Mouse (Mus musculus): ENCODE results near the gene Slc17a7. TPM values are rescaled to one million over a fixed set of nuclear protein-coding genes. Genes with fewer than 3 reads are reported as not detected.

Slc17a7 gene
- polyA plus RNA-seq, 1 experiment from 2014 or later = 0.74 TPM

DNA sequence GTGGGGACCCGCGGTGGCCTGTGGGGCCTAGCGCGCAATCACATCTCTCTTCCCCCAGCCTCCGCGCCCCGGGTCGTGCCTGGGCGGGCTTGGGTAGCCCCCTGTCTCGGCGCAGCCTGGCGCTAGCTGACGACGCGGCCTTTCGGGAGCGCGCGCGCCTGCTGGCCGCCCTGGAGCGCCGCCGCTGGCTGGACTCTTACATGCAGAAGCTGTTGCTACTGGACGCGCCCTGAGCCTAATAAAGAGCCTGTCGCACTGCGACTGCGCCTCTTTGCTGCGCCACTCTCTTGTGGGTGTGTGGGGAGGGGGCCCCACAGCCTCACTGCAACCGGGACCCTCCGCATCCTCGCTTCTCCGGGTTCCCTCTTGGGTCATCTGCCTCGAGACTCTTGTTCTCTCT, 17.8 kb downstream of the Slc17a7 start:
- Histone ChIP-seq H3K4me3 (ENCODE audit: low read depth, low read length) (peak overlapping the region; percentile 31), H3K4me1 (replicated peaks; ENCODE audit: control insufficient read depth, insufficient read depth, low read length) (peaks cover 9% of the 10 kb centered on the region), H3K36me3 (ENCODE audit: control insufficient read depth, insufficient read depth, low read length) (no peaks in the 10 kb centered on the region), H3K27ac (ENCODE audit: low read depth, low read length) (no peak overlapping the region), H3K27me3 (replicated peaks; ENCODE audit: control insufficient read depth, insufficient read depth, low read length) (peaks cover 98% of the 10 kb centered on the region), H3K9ac (ENCODE audit: low read depth, low read length) (no peak overlapping the region), H3K9me3 (ENCODE audit: control insufficient read depth, low read length) (no peaks in the 10 kb centered on the region), H3K4me2 (peak overlapping the region; percentile 62)
- WGBS = 4% methylated on average over 35 of the region's 35 CpGs
- DNase-seq (ENCODE audit: low spot score) (no peak), ATAC-seq (replicated peaks; ENCODE audit: low FRiP score) (no peak)

DNA sequence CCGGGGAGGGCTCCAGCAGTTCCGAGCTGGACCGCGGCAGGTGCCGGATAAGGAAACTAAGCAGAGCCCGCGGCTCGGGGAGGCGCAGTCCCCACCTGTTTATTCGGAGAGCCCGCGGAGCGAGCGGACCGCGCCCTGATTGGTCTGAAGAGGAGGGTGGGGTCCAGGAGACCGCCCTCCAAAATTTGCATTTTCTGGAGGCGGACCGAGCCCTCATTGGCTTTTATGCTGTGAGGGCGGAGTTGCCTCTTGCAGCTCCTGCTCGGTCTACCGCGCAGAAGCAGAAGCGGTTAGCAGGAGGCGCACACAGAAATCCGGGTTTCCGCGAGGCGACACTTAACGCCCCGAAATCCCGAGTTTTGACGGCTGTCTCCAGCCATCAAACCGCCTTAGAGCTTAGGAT, 18.5 kb downstream of the Slc17a7 start:
- 0 out of 2 replicates have a peak overlapping the region, but pooled peaks have one; percentile 3 for H3K9ac ChIP-seq (ENCODE audit: low read depth, low read length)
- H3K27me3 ChIP-seq (replicated peaks; ENCODE audit: control insufficient read depth, insufficient read depth, low read length) = peaks cover 98% of the 10 kb centered on the region
- no peak overlapping the region for H3K27ac ChIP-seq (ENCODE audit: low read depth, low read length)
- ATAC-seq (replicated peaks; ENCODE audit: low FRiP score) (peak; percentile 96), DNase-seq (ENCODE audit: low spot score) (peak; percentile 87)
- H3K4me3 ChIP-seq (ENCODE audit: low read depth, low read length) = peak overlapping the region; percentile 31
- no peaks in the 10 kb centered on the region for H3K36me3 ChIP-seq (ENCODE audit: control insufficient read depth, insufficient read depth, low read length)
- H3K9me3 ChIP-seq (ENCODE audit: control insufficient read depth, low read length) = no peaks in the 10 kb centered on the region
- peaks cover 9% of the 10 kb centered on the region for H3K4me1 ChIP-seq (replicated peaks; ENCODE audit: control insufficient read depth, insufficient read depth, low read length)
- H3K4me2 ChIP-seq = peak overlapping the region; percentile 62
- WGBS = under 1% methylated on average over 34 of the region's 34 CpGs

DNA sequence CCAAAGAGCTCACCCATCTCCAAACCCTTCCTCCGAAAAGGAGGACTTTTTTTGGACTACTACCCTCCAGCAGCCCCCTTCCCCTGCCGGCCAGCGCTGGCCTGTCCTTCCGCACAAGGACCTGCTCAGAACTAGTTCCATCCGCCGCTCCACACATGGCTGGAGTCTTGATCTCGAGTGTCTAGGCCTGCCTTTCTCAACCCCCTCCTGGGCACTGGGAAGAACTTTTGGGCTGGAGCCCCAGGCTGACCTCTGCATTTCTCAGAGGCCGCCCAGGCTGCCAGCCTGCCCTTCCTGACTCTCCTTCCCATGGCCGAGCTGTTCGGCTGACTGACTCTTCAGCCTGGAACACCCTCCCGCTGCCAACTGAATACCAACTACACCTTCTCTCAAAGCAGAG, 18.9 kb downstream of the Slc17a7 start:
- Histone ChIP-seq H3K36me3 (ENCODE audit: control insufficient read depth, insufficient read depth, low read length) (no peaks in the 10 kb centered on the region), H3K4me1 (replicated peaks; ENCODE audit: control insufficient read depth, insufficient read depth, low read length) (peaks cover 9% of the 10 kb centered on the region), H3K4me3 (ENCODE audit: low read depth, low read length) (peak overlapping the region; percentile 26), H3K27ac (ENCODE audit: low read depth, low read length) (no peak overlapping the region), H3K9me3 (ENCODE audit: control insufficient read depth, low read length) (no peaks in the 10 kb centered on the region), H3K4me2 (peak overlapping the region; percentile 62), H3K9ac (ENCODE audit: low read depth, low read length) (0 out of 2 replicates have a peak overlapping the region, but pooled peaks have one; percentile 3), H3K27me3 (replicated peaks; ENCODE audit: control insufficient read depth, insufficient read depth, low read length) (peaks cover 96% of the 10 kb centered on the region)
- DNase-seq (ENCODE audit: low spot score) (no peak), ATAC-seq (replicated peaks; ENCODE audit: low FRiP score) (0 out of 2 replicates have a peak, but pooled peaks have one; percentile 6)
- WGBS = 20% methylated on average over 11 of the region's 11 CpGs

DNA sequence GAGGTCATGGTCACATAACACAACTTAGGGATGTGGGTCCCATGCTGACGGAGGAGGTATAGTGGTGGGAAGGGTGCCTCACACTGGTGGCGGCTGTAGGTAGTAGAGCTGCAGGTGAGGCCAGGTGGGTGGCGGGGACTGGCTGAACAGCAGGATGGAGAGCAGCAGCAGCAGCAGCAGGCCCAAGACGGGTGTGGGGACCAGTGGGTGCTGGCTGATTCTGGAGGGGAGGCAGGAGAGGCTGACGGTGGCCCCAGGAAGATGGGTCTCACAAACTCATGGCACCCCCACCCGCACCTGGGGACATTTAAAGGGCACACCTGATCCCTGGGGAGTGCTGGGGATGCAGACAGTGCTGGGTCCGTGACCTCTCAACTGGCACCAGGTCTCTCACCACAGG, 19.9 kb downstream of the Slc17a7 start:
- H3K9me3 ChIP-seq (ENCODE audit: control insufficient read depth, low read length) = no peaks in the 10 kb centered on the region

DNA sequence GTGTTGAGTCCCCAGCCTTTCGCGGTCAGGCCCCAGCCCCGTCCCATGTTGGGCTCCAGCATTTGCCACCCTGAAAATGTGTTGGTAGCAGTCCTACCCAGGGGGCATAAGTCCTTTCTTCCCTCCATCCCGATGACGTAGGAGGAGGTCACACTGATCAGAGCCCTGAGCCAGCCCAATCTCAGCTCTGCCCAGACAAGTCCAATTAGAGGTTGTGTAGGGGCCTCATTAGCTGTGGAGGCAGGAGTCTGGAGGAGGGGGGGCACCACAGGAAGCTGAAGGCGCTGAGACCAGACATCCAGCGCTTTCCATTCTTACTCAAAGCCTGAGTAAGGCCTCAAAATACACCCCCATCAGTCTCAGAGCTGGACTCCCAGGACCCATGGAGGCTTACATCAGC, 22.2 kb downstream of the Slc17a7 start:
- Histone ChIP-seq H3K4me3 (ENCODE audit: low read depth, low read length) (no peak overlapping the region), H3K27me3 (replicated peaks; ENCODE audit: control insufficient read depth, insufficient read depth, low read length) (peaks cover 96% of the 10 kb centered on the region), H3K9ac (ENCODE audit: low read depth, low read length) (no peak overlapping the region), H3K4me1 (replicated peaks; ENCODE audit: control insufficient read depth, insufficient read depth, low read length) (peaks cover 9% of the 10 kb centered on the region), H3K4me2 (no peak overlapping the region), H3K27ac (ENCODE audit: low read depth, low read length) (no peak overlapping the region), H3K36me3 (ENCODE audit: control insufficient read depth, insufficient read depth, low read length) (no peaks in the 10 kb centered on the region), H3K9me3 (ENCODE audit: control insufficient read depth, low read length) (no peaks in the 10 kb centered on the region)
- DNase-seq (ENCODE audit: low spot score) (no peak), ATAC-seq (replicated peaks; ENCODE audit: low FRiP score) (no peak)
- WGBS = 62% methylated on average over 7 of the region's 7 CpGs

More for the DNA sequence above, 19.9 kb downstream of the Slc17a7 start:
- no peak overlapping the region for H3K4me3 ChIP-seq (ENCODE audit: low read depth, low read length)
- no peak overlapping the region for H3K4me2 ChIP-seq
- no peak overlapping the region for H3K27ac ChIP-seq (ENCODE audit: low read depth, low read length)
- 55% methylated on average over 7 of the region's 7 CpGs for WGBS
- H3K9ac ChIP-seq (ENCODE audit: low read depth, low read length) = no peak overlapping the region
- peaks cover 96% of the 10 kb centered on the region for H3K27me3 ChIP-seq (replicated peaks; ENCODE audit: control insufficient read depth, insufficient read depth, low read length)
- peaks cover 9% of the 10 kb centered on the region for H3K4me1 ChIP-seq (replicated peaks; ENCODE audit: control insufficient read depth, insufficient read depth, low read length)
- ATAC-seq (replicated peaks; ENCODE audit: low FRiP score) (no peak), DNase-seq (ENCODE audit: low spot score) (no peak)
- no peaks in the 10 kb centered on the region for H3K36me3 ChIP-seq (ENCODE audit: control insufficient read depth, insufficient read depth, low read length)

DNA sequence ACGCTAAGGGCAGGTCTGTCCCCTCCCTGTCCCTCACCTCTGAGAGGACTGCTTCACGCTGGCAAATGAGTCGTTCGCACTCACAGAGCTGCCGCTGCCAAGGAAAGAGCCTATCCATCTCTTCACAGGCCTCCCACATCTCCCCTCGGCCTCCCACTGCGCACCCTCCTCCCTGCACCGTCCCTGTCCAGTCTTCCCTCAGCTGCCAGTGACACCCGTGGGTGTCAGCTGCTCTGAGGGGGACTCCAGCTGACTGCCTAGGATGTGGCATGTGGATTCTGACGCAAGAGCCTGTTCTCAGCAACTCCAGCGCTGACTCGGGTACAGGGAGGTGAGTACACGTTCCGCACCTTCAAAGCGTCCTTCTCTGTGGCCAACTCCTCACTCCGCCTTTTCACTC, 25.9 kb downstream of the Slc17a7 start:
- WGBS = 54% methylated on average over 16 of the region's 16 CpGs
- Histone ChIP-seq H3K9ac (ENCODE audit: low read depth, low read length) (no peak overlapping the region), H3K27me3 (replicated peaks; ENCODE audit: control insufficient read depth, insufficient read depth, low read length) (peaks cover 78% of the 10 kb centered on the region), H3K9me3 (ENCODE audit: control insufficient read depth, low read length) (no peaks in the 10 kb centered on the region), H3K4me3 (ENCODE audit: low read depth, low read length) (no peak overlapping the region), H3K4me2 (no peak overlapping the region), H3K4me1 (replicated peaks; ENCODE audit: control insufficient read depth, insufficient read depth, low read length) (no peaks in the 10 kb centered on the region), H3K27ac (ENCODE audit: low read depth, low read length) (no peak overlapping the region), H3K36me3 (ENCODE audit: control insufficient read depth, insufficient read depth, low read length) (no peaks in the 10 kb centered on the region)
- ATAC-seq (replicated peaks; ENCODE audit: low FRiP score) (no peak), DNase-seq (ENCODE audit: low spot score) (no peak)

DNA sequence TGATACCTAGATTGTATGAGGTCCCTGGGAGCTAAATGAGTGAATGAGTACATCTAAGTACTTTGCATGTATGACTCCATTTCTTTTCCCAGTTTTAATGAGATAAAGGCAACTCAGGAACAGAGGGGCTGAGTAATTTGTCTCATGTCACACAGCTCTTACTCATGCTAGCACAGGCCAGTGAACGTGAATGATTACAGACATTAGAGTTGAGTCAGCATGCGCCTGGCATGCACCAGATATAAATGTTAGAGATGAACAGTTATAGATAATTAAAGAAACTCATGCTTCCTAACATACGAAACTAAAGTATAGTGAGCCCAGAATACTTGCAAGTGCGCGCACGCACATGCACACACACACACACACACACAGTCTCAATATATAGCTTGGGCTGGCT, 26.4 kb downstream of the Slc17a7 start:
- ATAC-seq (replicated peaks; ENCODE audit: low FRiP score) (no peak), DNase-seq (ENCODE audit: low spot score) (no peak)
- H3K9ac ChIP-seq (ENCODE audit: low read depth, low read length) = no peak overlapping the region
- peaks cover 73% of the 10 kb centered on the region for H3K27me3 ChIP-seq (replicated peaks; ENCODE audit: control insufficient read depth, insufficient read depth, low read length)
- H3K27ac ChIP-seq (ENCODE audit: low read depth, low read length) = no peak overlapping the region
- no peak overlapping the region for H3K4me2 ChIP-seq
- no peaks in the 10 kb centered on the region for H3K36me3 ChIP-seq (ENCODE audit: control insufficient read depth, insufficient read depth, low read length)
- no peaks in the 10 kb centered on the region for H3K4me1 ChIP-seq (replicated peaks; ENCODE audit: control insufficient read depth, insufficient read depth, low read length)
- no peak overlapping the region for H3K4me3 ChIP-seq (ENCODE audit: low read depth, low read length)
- no peaks in the 10 kb centered on the region for H3K9me3 ChIP-seq (ENCODE audit: control insufficient read depth, low read length)
- 74% methylated on average over 6 of the region's 6 CpGs for WGBS

- H3K4me2 ChIP-seq = no peak overlapping the region
- H3K9me3 ChIP-seq (ENCODE audit: control insufficient read depth, low read length) = no peaks in the 10 kb centered on the region
- no peak overlapping the region for H3K4me3 ChIP-seq (ENCODE audit: low read depth, low read length)
- H3K27me3 ChIP-seq (replicated peaks; ENCODE audit: control insufficient read depth, insufficient read depth, low read length) = peaks cover 70% of the 10 kb centered on the region
- H3K36me3 ChIP-seq (ENCODE audit: control insufficient read depth, insufficient read depth, low read length) = no peaks in the 10 kb centered on the region
- no peak overlapping the region for H3K27ac ChIP-seq (ENCODE audit: low read depth, low read length)
- WGBS = 47% methylated on average over 2 of the region's 2 CpGs
- no peaks in the 10 kb centered on the region for H3K4me1 ChIP-seq (replicated peaks; ENCODE audit: control insufficient read depth, insufficient read depth, low read length)
- H3K9ac ChIP-seq (ENCODE audit: low read depth, low read length) = no peak overlapping the region
- no peak for ATAC-seq (replicated peaks; ENCODE audit: low FRiP score)
- no peak for DNase-seq (ENCODE audit: low spot score)
Measured at GRCm38 (mm10) chr7:45191161-45191560, 27.4 kb downstream of the Slc17a7 start.

GRCm38 (mm10) chr7:45191803-45192363, 28.1 kb downstream of the Slc17a7 start:
- ATAC-seq (replicated peaks; ENCODE audit: low FRiP score) (no peak), DNase-seq (ENCODE audit: low spot score) (no peak)
- Histone ChIP-seq H3K9ac (ENCODE audit: low read depth, low read length) (no peak overlapping the region), H3K27me3 (replicated peaks; ENCODE audit: control insufficient read depth, insufficient read depth, low read length) (peaks cover 65% of the 10 kb centered on the region), H3K9me3 (ENCODE audit: control insufficient read depth, low read length) (no peaks in the 10 kb centered on the region), H3K4me1 (replicated peaks; ENCODE audit: control insufficient read depth, insufficient read depth, low read length) (no peaks in the 10 kb centered on the region), H3K36me3 (ENCODE audit: control insufficient read depth, insufficient read depth, low read length) (no peaks in the 10 kb centered on the region), H3K27ac (ENCODE audit: low read depth, low read length) (no peak overlapping the region), H3K4me2 (no peak overlapping the region), H3K4me3 (ENCODE audit: low read depth, low read length) (no peak overlapping the region)
- 21% methylated on average over 8 of the region's 8 CpGs for WGBS
